Mouse (Mus musculus): Measurements from ENCODE around the gene Ltbp3. TPM values are rescaled to one million over a fixed set of nuclear protein-coding genes. Genes with fewer than 3 reads are reported as not detected.

The Ltbp3 gene
- total RNA-seq, 2 experiments from 2014 or later = 88.0 to 113 TPM

- no peak for DNase-seq
Observed at GRCm38 (mm10) chr19:5750951-5751350, 10.2 kb downstream of the Ltbp3 start.

DNA sequence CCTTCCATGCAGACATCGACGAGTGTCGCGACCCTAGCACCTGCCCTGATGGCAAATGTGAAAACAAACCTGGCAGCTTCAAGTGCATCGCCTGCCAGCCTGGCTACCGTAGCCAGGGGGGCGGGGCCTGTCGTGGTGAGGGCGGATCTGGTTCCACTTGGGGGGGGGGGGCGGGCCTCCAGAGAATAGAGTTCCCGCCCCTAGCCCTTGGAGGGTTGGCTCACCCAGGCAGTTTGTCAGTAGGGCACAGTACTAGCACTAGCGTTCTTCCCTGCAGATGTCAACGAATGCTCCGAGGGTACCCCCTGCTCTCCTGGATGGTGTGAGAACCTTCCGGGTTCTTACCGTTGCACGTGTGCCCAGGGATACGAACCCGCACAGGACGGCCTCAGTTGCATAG lies 11.0 kb downstream of the Ltbp3 start:
- peak; percentile 63 for DNase-seq

DNA sequence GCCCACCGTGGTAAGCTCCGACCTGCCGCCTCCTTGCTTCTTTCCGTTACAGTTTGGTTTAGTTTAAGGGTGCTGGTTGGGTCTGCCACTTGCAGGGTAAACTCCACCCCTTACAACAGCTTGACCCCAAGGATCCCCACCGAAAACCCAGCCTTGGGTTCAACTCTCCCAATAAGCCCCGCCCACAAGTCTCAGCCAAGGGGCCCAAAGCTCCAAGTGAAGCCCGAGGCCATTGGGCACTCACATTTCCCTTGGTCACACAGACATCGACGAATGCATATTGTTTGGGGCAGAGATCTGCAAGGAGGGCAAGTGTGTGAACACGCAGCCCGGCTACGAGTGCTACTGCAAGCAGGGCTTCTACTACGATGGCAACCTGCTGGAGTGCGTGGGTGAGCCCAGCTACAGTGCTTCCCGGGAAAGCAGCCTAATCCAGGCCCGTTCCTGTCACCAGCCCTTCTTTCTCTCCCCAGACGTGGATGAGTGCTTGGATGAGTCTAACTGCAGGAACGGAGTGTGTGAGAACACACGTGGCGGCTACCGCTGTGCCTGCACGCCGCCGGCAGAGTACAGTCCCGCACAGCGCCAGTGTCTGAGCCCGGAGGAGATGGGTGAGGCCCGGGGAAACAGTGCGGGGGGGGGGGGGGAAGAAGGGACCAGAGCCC lies 15.7 kb downstream of the Ltbp3 start:
- DNase-seq = no peak

- peak; percentile 55 for DNase-seq
Observed at GRCm38 (mm10) chr19:5756991-5757636, 16.4 kb downstream of the Ltbp3 start.

DNA sequence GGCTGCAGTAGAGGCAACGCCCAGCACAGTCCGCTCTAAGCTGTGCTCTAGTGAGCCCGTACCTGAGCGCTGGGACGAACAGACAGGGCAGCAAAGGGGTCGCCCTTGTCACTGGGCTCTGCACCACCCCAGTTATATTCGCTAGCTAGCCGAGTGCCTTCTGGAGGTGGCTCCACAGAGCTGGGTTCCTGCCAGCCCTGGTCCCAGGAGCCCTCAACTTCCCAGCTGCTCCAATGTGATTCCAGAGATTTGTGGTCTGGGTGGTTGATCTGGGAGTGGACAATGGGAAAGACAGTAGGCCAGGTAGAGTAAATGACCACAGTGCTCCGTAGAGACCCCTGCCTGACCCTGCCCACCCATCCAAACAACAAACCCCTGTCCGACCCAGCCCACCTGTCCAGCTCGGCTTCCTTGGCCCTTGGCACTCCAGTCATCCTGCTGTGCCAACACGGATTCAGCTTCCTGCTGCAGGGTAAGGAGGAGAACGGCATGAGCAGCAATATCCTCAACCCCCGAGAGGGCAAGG lies 18.2 kb downstream of the Ltbp3 start:
- DNase-seq = no peak

GRCm38 (mm10) chr19:5763163-5763562 lies 22.5 kb downstream of the Ltbp3 start:
- no peak for DNase-seq

GRCm38 (mm10) chr19:5767271-5767670 lies 26.6 kb downstream of the Ltbp3 start:
- no peak for DNase-seq

- DNase-seq = no peak
Observed at GRCm38 (mm10) chr19:5770311-5770710, 29.6 kb downstream of the Ltbp3 start.

GRCm38 (mm10) chr19:5770925-5771860 lies 30.5 kb downstream of the Ltbp3 start, which contains the start of gene Scyl1:
Gene Scyl1 (minus strand): TSS chr19:5771419.
- DNase-seq = peak; percentile 95

DNA sequence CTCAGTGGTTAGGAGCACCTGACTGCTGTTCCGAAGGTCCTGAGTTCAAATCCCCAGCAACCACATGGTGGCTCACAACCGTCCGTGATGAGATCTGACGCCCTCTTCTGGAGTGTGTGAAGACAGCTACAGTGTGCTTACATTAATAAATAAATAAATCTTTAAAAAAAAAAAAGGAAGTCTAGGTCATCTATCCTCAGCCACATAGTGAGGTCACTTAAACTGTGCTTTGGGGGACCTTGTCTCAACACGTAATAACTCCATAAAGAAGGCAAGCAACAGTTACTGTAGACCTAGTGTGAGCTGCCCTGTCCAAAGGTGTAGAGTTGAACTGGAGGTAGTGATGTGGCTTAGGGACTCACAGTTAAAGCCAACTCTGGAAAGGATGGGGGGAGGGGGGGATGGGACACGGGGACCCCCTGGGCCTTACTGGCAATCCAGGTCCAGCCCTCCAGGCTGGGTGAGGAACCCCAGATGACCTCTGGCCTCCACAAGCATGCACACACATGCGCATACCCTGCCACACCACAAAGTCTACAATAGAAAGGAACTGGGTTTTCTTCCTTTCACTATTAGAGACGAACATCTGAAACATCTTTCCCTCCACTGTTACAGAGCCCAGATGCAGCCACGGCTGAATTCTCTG lies 36.8 kb downstream of the Ltbp3 start:
- DNase-seq = no peak

- no peak for DNase-seq
Observed at GRCm38 (mm10) chr19:5778312-5778711, 37.6 kb downstream of the Ltbp3 start.

DNA sequence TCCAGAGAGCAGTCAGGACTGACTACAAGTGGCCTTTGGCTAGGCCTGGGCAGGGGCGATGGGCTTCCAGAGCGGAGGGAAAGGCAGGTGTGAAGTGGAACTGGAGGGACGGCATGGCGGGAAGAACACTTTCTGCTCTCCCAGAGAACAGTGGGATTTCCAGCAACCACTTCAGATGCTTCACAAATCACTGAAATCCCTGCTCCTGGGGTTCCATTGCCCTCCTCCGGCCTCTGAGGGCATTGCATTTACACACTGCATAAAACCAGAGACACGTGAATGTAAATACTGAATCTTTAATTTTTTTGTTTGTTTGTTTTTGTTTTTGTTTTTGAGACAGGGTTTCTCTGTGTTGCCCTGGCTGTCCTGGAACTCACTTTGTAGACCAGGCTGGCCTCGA lies 39.5 kb downstream of the Ltbp3 start:
- DNase-seq = peak; percentile 53

GRCm38 (mm10) chr19:5781532-5781931 lies 40.8 kb downstream of the Ltbp3 start:
- no peak for DNase-seq

GRCm38 (mm10) chr19:5782121-5782520 lies 41.4 kb downstream of the Ltbp3 start:
- DNase-seq = no peak

- DNase-seq = no peak
Observed at GRCm38 (mm10) chr19:5784958-5785577, 44.4 kb downstream of the Ltbp3 start.

DNA sequence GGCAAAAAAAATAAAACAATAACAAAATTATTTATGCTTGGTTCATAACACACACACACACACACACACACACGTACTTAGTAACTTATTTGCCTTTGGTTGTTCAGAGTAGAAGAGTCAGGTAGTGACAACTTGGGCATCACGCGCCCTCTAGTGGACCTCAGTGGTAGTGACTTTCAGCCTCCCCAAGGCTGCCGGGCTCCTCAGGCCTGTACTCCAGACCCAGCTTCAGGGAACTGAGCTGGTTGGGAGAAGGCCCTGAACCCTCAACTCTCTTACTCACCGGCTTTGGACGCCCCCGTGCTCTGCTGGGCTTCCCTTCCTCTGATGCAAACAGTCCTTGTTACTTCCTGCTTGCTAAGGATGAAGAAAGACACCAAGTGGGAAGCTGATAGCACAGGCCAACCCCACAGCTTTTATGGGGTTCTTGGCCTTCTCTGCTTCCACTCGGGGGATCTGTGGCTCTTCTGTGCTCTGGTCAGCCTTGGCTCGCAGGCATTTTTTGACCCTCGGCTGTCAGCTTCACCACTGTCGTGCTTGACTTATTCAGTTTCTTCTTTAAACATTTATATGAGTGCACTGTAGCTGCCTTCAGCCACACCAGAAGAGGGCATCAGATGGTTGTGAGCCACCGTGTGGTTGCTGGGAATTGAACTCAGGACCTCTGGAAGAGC lies 45.9 kb downstream of the Ltbp3 start:
- DNase-seq = peak; percentile 87

- DNase-seq = peak; percentile 86
Observed at GRCm38 (mm10) chr19:5787128-5787635, 46.5 kb downstream of the Ltbp3 start.

DNA sequence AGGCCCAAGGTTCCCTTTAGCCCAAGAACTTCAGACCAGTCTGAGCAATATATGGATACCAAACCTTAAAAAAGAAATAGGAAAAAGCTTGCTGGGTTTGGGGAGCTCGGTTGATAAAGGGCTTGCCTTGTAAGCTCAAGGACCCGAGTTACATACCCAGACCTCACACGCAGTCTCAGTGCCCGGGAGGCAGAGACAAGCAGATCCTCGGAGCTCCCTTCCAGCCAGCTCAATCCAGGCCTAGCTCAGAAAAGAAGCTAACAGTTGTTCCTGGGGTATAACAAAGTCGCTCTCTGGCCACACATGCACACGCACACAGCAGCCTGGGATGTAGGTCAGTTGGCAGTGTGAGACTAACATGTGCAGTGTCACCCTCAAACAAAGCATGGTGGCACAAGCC lies 47.2 kb downstream of the Ltbp3 start:
- no peak for DNase-seq

DNA sequence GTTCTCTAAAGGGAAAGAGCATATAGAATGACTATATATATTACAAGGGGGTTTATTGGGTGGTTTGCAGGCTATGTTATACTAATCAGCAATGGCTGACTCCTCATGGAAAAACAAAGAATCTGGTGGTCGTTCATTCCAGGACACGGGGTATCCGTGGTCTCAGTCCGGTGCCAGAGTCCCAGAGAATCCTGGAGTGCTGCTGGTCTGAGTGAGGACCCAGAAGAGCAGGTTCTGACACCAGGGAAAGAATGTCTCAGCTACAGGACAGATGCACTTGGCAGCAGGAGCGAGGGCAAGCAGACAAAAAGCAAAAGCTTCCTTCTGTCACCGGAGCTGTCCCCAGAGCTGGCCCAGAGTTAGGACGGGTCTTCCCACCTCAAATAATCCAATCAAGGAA lies 47.9 kb downstream of the Ltbp3 start:
- DNase-seq = no peak

- no peak for DNase-seq
Observed at GRCm38 (mm10) chr19:5789066-5789465, 48.4 kb downstream of the Ltbp3 start.

- no peak for DNase-seq
Observed at GRCm38 (mm10) chr19:5791329-5791728, 50.6 kb downstream of the Ltbp3 start.
